Mouse (Mus musculus) thymus, adult 2 months (tissue): ENCODE data around the gene Tnf. TPM values are rescaled to one million over a fixed set of nuclear protein-coding genes. Genes with fewer than 3 reads are reported as not detected.

Experiments used
- DNase-seq: peaks from one replicate; pipeline ENCODE4 v3.0.0; 2021
- H3K27ac ChIP-seq: fragments of 200-500 bp; 2 replicates; pipeline ENCODE4 v1.5.1; 2012; ENCODE audit warnings: low read length, control low read depth; ENCODE audit not compliant: control insufficient read depth, insufficient read depth
- H3K27me3 ChIP-seq: fragments of 200-500 bp; 2 replicates; pipeline ENCODE4 v1.6.1; 2012; ENCODE audit warnings: mild to moderate bottlenecking, low read length, moderate library complexity, mixed read lengths; ENCODE audit not compliant: control insufficient read depth, insufficient read depth
- H3K36me3 ChIP-seq: fragments of 200-500 bp; 2 replicates; pipeline ENCODE4 v1.6.1; 2012; ENCODE audit warnings: mild to moderate bottlenecking, low read length, moderate library complexity; ENCODE audit not compliant: control insufficient read depth, insufficient read depth
- H3K4me1 ChIP-seq: fragments of 200-500 bp; replicated peaks from 2 replicates; pipeline ENCODE4 v1.6.1; 2012; ENCODE audit warnings: low read length; ENCODE audit not compliant: control insufficient read depth, insufficient read depth
- H3K4me3 ChIP-seq: fragments of 200-500 bp; 2 replicates; pipeline ENCODE4 v1.5.1; 2012; ENCODE audit warnings: mild to moderate bottlenecking, low read length, control low read depth, moderate library complexity; ENCODE audit not compliant: control insufficient read depth, insufficient read depth
- CTCF ChIP-seq: fragments of 200-500 bp; IDR thresholded peaks from 2 replicates; pipeline ENCODE4 v1.5.1; 2012; ENCODE audit warnings: mild to moderate bottlenecking, control low read depth, low read length, moderate library complexity, borderline replicate concordance; ENCODE audit not compliant: control insufficient read depth, poor library complexity, insufficient read depth; ENCODE audit errors: extremely low read depth
- POLR2A ChIP-seq: fragments of 200-500 bp; IDR thresholded peaks from 2 replicates; pipeline ENCODE4 v1.6.1; 2012; ENCODE audit warnings: mild to moderate bottlenecking, low read length, control low read depth, moderate library complexity; ENCODE audit not compliant: control insufficient read depth, poor library complexity, insufficient read depth; ENCODE audit errors: extremely low read depth
- WGBS: fragments of 180-500 bp; shearing (Covaris S2); methylation state at CpG from one replicate; pipeline ENCODE4 v1.1.7; 2018; 5-methylcytosine and 5-hydroxymethylcytosine counted together
- polyA plus RNA-seq: library from polyadenylated mRNA; depleted of rRNA; stranded (reverse); fragments of >200 nt; gene quantifications from 2 replicates; pipeline ENCODE4 v1.2.3, GENCODE M21; 2012; rRNA removed

The Tnf gene
- polyA plus RNA-seq, 1 experiment = 11.4 TPM

DNA sequence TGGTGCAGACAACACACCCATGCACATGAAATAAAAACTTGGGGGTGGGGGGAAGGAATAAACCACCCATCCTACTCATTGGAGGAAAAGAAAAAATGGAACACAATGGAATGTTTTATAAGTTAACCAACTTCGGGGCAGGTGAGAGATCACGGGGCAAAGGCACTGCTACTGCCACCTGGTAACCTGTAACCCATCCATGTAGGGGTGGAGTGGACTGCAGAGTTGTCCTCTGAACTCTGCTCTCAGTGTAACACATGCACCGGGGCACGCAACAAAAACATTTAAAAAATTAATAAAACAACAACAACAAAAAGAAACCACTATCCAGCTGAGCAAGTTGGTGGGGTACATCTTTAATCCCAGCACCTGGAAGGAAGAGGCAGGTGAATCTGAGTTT lies 49.7 kb downstream of the Tnf start:
- Histone ChIP-seq H3K36me3 (peaks cover 91% of the 10 kb centered on the region), H3K4me1 (no peaks in the 10 kb centered on the region), H3K4me3 (no peak overlapping the region), H3K27me3 (no peaks in the 10 kb centered on the region), H3K27ac (no peak overlapping the region)
- TF ChIP-seq CTCF (no peak), POLR2A (no peak)
- 97% methylated on average over 4 of the region's 4 CpGs for WGBS
- no peak for DNase-seq

Other genes with a start within 250 kb of the Tnf start
- gene Hspa1b, start 242.8 kb downstream of the Tnf start, polyA plus RNA-seq = 22.7 and 26.5 TPM in 2 replicates
- gene Gm20481, start 232.1 kb downstream of the Tnf start, polyA plus RNA-seq = not detected in 2 replicates
- gene Hspa1a, start 229.9 kb downstream of the Tnf start, polyA plus RNA-seq = 10.0 and 12.2 TPM in 2 replicates
- gene Hspa1l, start 229.3 kb downstream of the Tnf start, polyA plus RNA-seq = 0.06 and 0.28 TPM in 2 replicates
- 207 and 265 TPM in 2 replicates for gene Lsm2, start 220.1 kb downstream of the Tnf start, polyA plus RNA-seq
- 404 and 545 TPM in 2 replicates for gene Vars, start 201.0 kb downstream of the Tnf start, polyA plus RNA-seq
- 1.1 and 1.5 TPM in 2 replicates for gene Vwa7, start 185.4 kb downstream of the Tnf start, polyA plus RNA-seq
- 12.3 and 18.3 TPM in 2 replicates for gene Sapcd1, start 174.0 kb downstream of the Tnf start, polyA plus RNA-seq
- 15.5 and 20.0 TPM in 2 replicates for gene Msh5, start 155.3 kb downstream of the Tnf start, polyA plus RNA-seq
- gene Clic1, start 152.0 kb downstream of the Tnf start, polyA plus RNA-seq = 316 and 321 TPM in 2 replicates
- gene Ddah2, start 143.0 kb downstream of the Tnf start, polyA plus RNA-seq = 54.0 and 55.3 TPM in 2 replicates
- 3.6 and 5.0 TPM in 2 replicates for gene Ly6g6c, start 136.6 kb downstream of the Tnf start, polyA plus RNA-seq
- gene Mpig6b, start 135.8 kb downstream of the Tnf start, polyA plus RNA-seq = 0.18 and 0.20 TPM in 2 replicates
- 2.3 and 3.4 TPM in 2 replicates for gene Ly6g6e, start 125.1 kb downstream of the Tnf start, polyA plus RNA-seq
- gene Ly6g6d, start 123.9 kb downstream of the Tnf start, polyA plus RNA-seq = 0.59 and 1.5 TPM in 2 replicates
- gene Ly6g6f, start 116.4 kb downstream of the Tnf start, polyA plus RNA-seq = 0.66 and 1.3 TPM in 2 replicates
- 191 and 202 TPM in 2 replicates for gene Abhd16a, start 112.7 kb downstream of the Tnf start, polyA plus RNA-seq
- 0.27 TPM in 1 of 2 replicates, not detected in the other for gene Ly6g5c, start 93.7 kb downstream of the Tnf start, polyA plus RNA-seq
- gene Ly6g5b, start 86.6 kb downstream of the Tnf start, polyA plus RNA-seq = 5.9 and 8.3 TPM in 2 replicates
- 35.2 and 37.8 TPM in 2 replicates for gene Gpank1, start 80.6 kb downstream of the Tnf start, polyA plus RNA-seq
- 500 and 515 TPM in 2 replicates for gene Csnk2b, start 80.0 kb downstream of the Tnf start, polyA plus RNA-seq
- gene D17H6S53E, start 75.6 kb downstream of the Tnf start, polyA plus RNA-seq = 12.9 and 16.0 TPM in 2 replicates
- gene Apom, start 70.0 kb downstream of the Tnf start, polyA plus RNA-seq = 0.55 and 0.85 TPM in 2 replicates
- gene Bag6, start 66.8 kb downstream of the Tnf start, polyA plus RNA-seq = 411 TPM in 2 replicates
- gene Prrc2a, start 37.1 kb downstream of the Tnf start, polyA plus RNA-seq = 770 and 778 TPM in 2 replicates
- gene Aif1, start 25.9 kb downstream of the Tnf start, polyA plus RNA-seq = 5.4 and 8.9 TPM in 2 replicates
- gene Lst1, start 13.6 kb downstream of the Tnf start, polyA plus RNA-seq = 30.7 and 49.6 TPM in 2 replicates
- 358 and 375 TPM in 2 replicates for gene Ltb, start 7.6 kb downstream of the Tnf start, polyA plus RNA-seq
- 14.4 and 14.5 TPM in 2 replicates for gene Lta, start 3.3 kb upstream of the Tnf start, polyA plus RNA-seq
- 0.29 TPM in 1 of 2 replicates, not detected in the other for gene Gm16181, start 18.8 kb upstream of the Tnf start, polyA plus RNA-seq
- 7.9 TPM in 2 replicates for gene Atp6v1g2, start 31.7 kb upstream of the Tnf start, polyA plus RNA-seq
- 34.2 and 41.3 TPM in 2 replicates for gene Nfkbil1, start 33.8 kb upstream of the Tnf start, polyA plus RNA-seq
- 778 and 831 TPM in 2 replicates for gene Ddx39b, start 39.7 kb upstream of the Tnf start, polyA plus RNA-seq
- 873 and 1,061 TPM in 2 replicates for gene H2-D1, start 60.7 kb upstream of the Tnf start, polyA plus RNA-seq
- 4.6 and 6.7 TPM in 2 replicates for gene H2-Q1, start 118.4 kb upstream of the Tnf start, polyA plus RNA-seq
- gene H2-Q2, start 140.2 kb upstream of the Tnf start, polyA plus RNA-seq = 142 and 170 TPM in 2 replicates
- gene H2-Q4, start 177.6 kb upstream of the Tnf start, polyA plus RNA-seq = 272 and 274 TPM in 2 replicates
- 115 and 165 TPM in 2 replicates for gene H2-Q6, start 222.8 kb upstream of the Tnf start, polyA plus RNA-seq
- gene H2-Q7, start 237.1 kb upstream of the Tnf start, polyA plus RNA-seq = 412 and 617 TPM in 2 replicates